Mouse (Mus musculus): Measurements from ENCODE around the gene Zscan2. TPM values are rescaled to one million over a fixed set of nuclear protein-coding genes. Genes with fewer than 3 reads are reported as not detected.

Zscan2 gene
- total and polyA plus RNA-seq, 3 experiments = 0.82 to 3.7 (median 1.7) TPM

DNA sequence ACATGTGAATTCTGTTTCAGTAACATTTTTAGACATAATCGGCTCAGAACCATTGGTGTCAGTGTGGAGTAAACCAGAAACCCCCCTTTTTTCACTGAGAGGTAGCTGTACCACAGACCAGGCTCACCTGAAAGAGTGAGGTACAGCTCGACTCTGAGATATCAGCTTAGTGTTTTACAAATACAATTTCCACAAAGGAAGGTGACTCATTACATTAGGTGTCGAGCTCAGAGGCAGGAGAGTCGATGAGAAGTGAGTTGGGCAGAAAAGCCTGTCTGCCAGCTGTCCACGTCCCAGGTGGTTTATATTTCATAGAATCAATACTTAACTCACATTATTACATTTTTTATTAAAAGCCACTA, 58.9 kb downstream of the Zscan2 start:
- H3K27me3 ChIP-seq (replicated peaks) = no peaks in the 10 kb centered on the region
- H3K4me2 ChIP-seq (ENCODE audit: insufficient read depth, low read depth, poor library complexity, severe bottlenecking) = no peak overlapping the region
- no peak for TF ChIP-seq MAZ (IDR thresholded peaks at IDR 0.05; ENCODE audit: low read depth, low read length)
- no peak for TF ChIP-seq PAX5 (IDR thresholded peaks at IDR 0.05; ENCODE audit: low read length)
- no peak for TF ChIP-seq CTCF (conservative IDR thresholded peaks at IDR 0.05 in 1 of 2, IDR thresholded peaks at IDR 0.05 in 1 of 2; ENCODE audit: low read depth in 2 of 2, low read length in 2 of 2)
- TF ChIP-seq USF1 (IDR thresholded peaks at IDR 0.05; ENCODE audit: low read depth, low read length) = no peak
- 0 out of 2 replicates have a peak, but pooled peaks cover 2% of the 10 kb centered on the region for H3K79me2 ChIP-seq (replicated peaks; ENCODE audit: control insufficient read depth, extremely low read depth, insufficient read depth, poor library complexity, severe bottlenecking)
- H3K9me3 ChIP-seq (replicated peaks; ENCODE audit: low read length) = no peaks in the 10 kb centered on the region
- DNase-seq (ENCODE audit: extremely low read depth) = no peak
- H3K4me3 ChIP-seq (replicated peaks in 1 of 3; ENCODE audit: low read depth in 2 of 3, low read length in 2 of 3, poor library complexity in 1 of 3) = no peak overlapping the region
- peaks cover 57 to 80% of the 10 kb centered on the region in 2 experiments for H3K36me3 ChIP-seq (replicated peaks in 1 of 2; ENCODE audit: control insufficient read depth in 1 of 2, insufficient read depth in 1 of 2, low read length in 1 of 2)
- H3K4me1 ChIP-seq (ENCODE audit: control insufficient read depth in 1 of 2, insufficient read depth in 2 of 2) = peaks cover 0 to 19% of the 10 kb centered on the region in 2 experiments; a peak in 2 of 4 replicates
- dilution Hi-C loops (cut with MboI; ENCODE audit: extremely low pct_ligation_motif_present, extremely low pct_unique_long_range_greater_than_20kb, low sequenced_read_pairs) = no loop called here
- in situ Hi-C loops (cut with MboI; ENCODE audit: low pct_ligation_motif_present, low pct_unique_long_range_greater_than_20kb, low sequenced_read_pairs) = no loop called here
- no peak overlapping the region for H3K27ac ChIP-seq (ENCODE audit: insufficient read depth, low read depth)
- no peak overlapping the region for H3K9ac ChIP-seq (ENCODE audit: insufficient read depth, low read depth)

DNA sequence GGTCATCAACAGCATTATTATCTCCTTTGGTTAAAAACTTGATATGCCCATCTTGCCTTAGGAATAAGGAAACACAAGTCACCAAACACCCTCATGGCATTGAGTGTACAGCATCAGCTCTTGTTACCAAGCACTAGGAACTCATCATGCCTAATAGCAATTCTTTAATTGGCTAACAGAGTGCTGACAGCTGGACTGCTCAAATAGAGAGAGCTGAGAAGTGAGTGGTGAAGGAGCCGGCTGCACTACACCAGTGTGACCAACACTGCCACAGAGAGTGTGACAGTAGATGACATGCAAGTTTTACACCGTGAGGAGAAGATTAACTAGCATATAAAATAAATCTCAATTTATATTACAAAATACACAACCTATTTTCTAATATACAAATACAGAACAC, 62.4 kb downstream of the Zscan2 start:
- Histone ChIP-seq H3K4me3 (replicated peaks in 1 of 3; ENCODE audit: low read depth in 2 of 3, low read length in 2 of 3, poor library complexity in 1 of 3) (no peak overlapping the region), H3K9me3 (replicated peaks; ENCODE audit: low read length) (no peaks in the 10 kb centered on the region), H3K36me3 (replicated peaks in 1 of 2; ENCODE audit: control insufficient read depth in 1 of 2, insufficient read depth in 1 of 2, low read length in 1 of 2) (peaks cover 49 to 74% of the 10 kb centered on the region in 2 experiments), H3K27ac (ENCODE audit: insufficient read depth, low read depth) (no peak overlapping the region), H3K4me2 (ENCODE audit: insufficient read depth, low read depth, poor library complexity, severe bottlenecking) (no peak overlapping the region), H3K27me3 (replicated peaks) (no peaks in the 10 kb centered on the region), H3K4me1 (ENCODE audit: control insufficient read depth in 1 of 2, insufficient read depth in 2 of 2) (peaks cover 0 to 16% of the 10 kb centered on the region in 2 experiments; a peak in 2 of 4 replicates), H3K9ac (ENCODE audit: insufficient read depth, low read depth) (no peak overlapping the region), H3K79me2 (replicated peaks; ENCODE audit: control insufficient read depth, extremely low read depth, insufficient read depth, poor library complexity, severe bottlenecking) (0 out of 2 replicates have a peak, but pooled peaks cover 2% of the 10 kb centered on the region)
- no peak for DNase-seq (ENCODE audit: extremely low read depth)
- in situ Hi-C loops (cut with MboI; ENCODE audit: low pct_ligation_motif_present, low pct_unique_long_range_greater_than_20kb, low sequenced_read_pairs) = no loop called here
- no peak for TF ChIP-seq NELFE (IDR thresholded peaks at IDR 0.05; ENCODE audit: low read depth, low read length)
- TF ChIP-seq E2F4 (IDR thresholded peaks at IDR 0.05; ENCODE audit: insufficient replicate concordance, low read depth, low read length) = no peak
- TF ChIP-seq ZMIZ1 (IDR thresholded peaks at IDR 0.05; ENCODE audit: low read depth, low read length) = no peak
- TF ChIP-seq MAX (IDR thresholded peaks at IDR 0.05; ENCODE audit: low read length) = no peak
- TF ChIP-seq CHD1 (IDR thresholded peaks at IDR 0.05; ENCODE audit: low read depth, low read length) = no peak
- no peak for TF ChIP-seq ELF1 (IDR thresholded peaks at IDR 0.05; ENCODE audit: low read depth, low read length)
- TF ChIP-seq SMC3 (IDR thresholded peaks at IDR 0.05; ENCODE audit: low read depth, low read length) = no peak
- dilution Hi-C loops (cut with MboI; ENCODE audit: extremely low pct_ligation_motif_present, extremely low pct_unique_long_range_greater_than_20kb, low sequenced_read_pairs) = no loop called here

Other genes starting within 250 kb of the Zscan2 start
- gene Crtc3, start 172.0 kb upstream of the Zscan2 start, total RNA-seq (2012; rRNA removed) = 3.9 and 4.4 TPM in 2 replicates
- 1.2 and 1.3 TPM in 2 replicates for gene Crtc3, start 172.0 kb upstream of the Zscan2 start, total RNA-seq (2014; rRNA removed)
- gene Crtc3, start 172.0 kb upstream of the Zscan2 start, polyA plus RNA-seq (2012; ENCODE audit: insufficient read length, low read depth) = 5.8 and 9.1 TPM in 2 replicates
- 77.0 and 87.5 TPM in 2 replicates for gene Iqgap1, start 34.9 kb upstream of the Zscan2 start, total RNA-seq (2012; rRNA removed)
- gene Iqgap1, start 34.9 kb upstream of the Zscan2 start, total RNA-seq (2014; rRNA removed) = 43.1 and 49.6 TPM in 2 replicates
- gene Iqgap1, start 34.9 kb upstream of the Zscan2 start, polyA plus RNA-seq (2012; ENCODE audit: insufficient read length, low read depth) = 83.1 and 126 TPM in 2 replicates
- gene Wdr73, start 40.3 kb downstream of the Zscan2 start, total RNA-seq (2012; rRNA removed) = 42.4 and 48.9 TPM in 2 replicates
- 55.7 and 64.2 TPM in 2 replicates for gene Wdr73, start 40.3 kb downstream of the Zscan2 start, total RNA-seq (2014; rRNA removed)
- gene Wdr73, start 40.3 kb downstream of the Zscan2 start, polyA plus RNA-seq (2012; ENCODE audit: insufficient read length, low read depth) = 44.6 and 48.1 TPM in 2 replicates
- 0.47 and 0.67 TPM in 2 replicates for gene Nmb, start 44.2 kb downstream of the Zscan2 start, total RNA-seq (2012; rRNA removed)
- gene Nmb, start 44.2 kb downstream of the Zscan2 start, total RNA-seq (2014; rRNA removed) = 0.66 TPM in 1 of 2 replicates, not detected in the other
- gene Nmb, start 44.2 kb downstream of the Zscan2 start, polyA plus RNA-seq (2012; ENCODE audit: insufficient read length, low read depth) = 0.47 and 1.1 TPM in 2 replicates
- 93.5 and 105 TPM in 2 replicates for gene Sec11a, start 86.9 kb downstream of the Zscan2 start, total RNA-seq (2012; rRNA removed)
- 141 and 143 TPM in 2 replicates for gene Sec11a, start 86.9 kb downstream of the Zscan2 start, total RNA-seq (2014; rRNA removed)
- gene Sec11a, start 86.9 kb downstream of the Zscan2 start, polyA plus RNA-seq (2012; ENCODE audit: insufficient read length, low read depth) = 126 and 142 TPM in 2 replicates
- gene Zfp592, start 132.8 kb downstream of the Zscan2 start, total RNA-seq (2012; rRNA removed) = 10.1 and 12.8 TPM in 2 replicates
- 7.8 and 9.0 TPM in 2 replicates for gene Zfp592, start 132.8 kb downstream of the Zscan2 start, total RNA-seq (2014; rRNA removed)
- gene Zfp592, start 132.8 kb downstream of the Zscan2 start, polyA plus RNA-seq (2012; ENCODE audit: insufficient read length, low read depth) = 16.9 and 23.6 TPM in 2 replicates
- gene Alpk3, start 196.7 kb downstream of the Zscan2 start, total RNA-seq (2012; rRNA removed) = 0.13 and 0.64 TPM in 2 replicates
- gene Alpk3, start 196.7 kb downstream of the Zscan2 start, total RNA-seq (2014; rRNA removed) = 0.08 and 0.13 TPM in 2 replicates
- gene Alpk3, start 196.7 kb downstream of the Zscan2 start, polyA plus RNA-seq (2012; ENCODE audit: insufficient read length, low read depth) = 1.1 and 1.6 TPM in 2 replicates

Data from CH12.LX (cell line).